Mouse (Mus musculus) heart, adult 2 months (tissue): ENCODE data around the gene Stkld1. TPM values are rescaled to one million over a fixed set of nuclear protein-coding genes. Genes with fewer than 3 reads are reported as not detected.

Experiments
- DNase-seq, 2 experiments: peaks; one replicate each; pipeline ENCODE4 v3.0.0; 2021
- H3K27ac ChIP-seq: fragments of 200-600 bp; 2 replicates; pipeline ENCODE4 v1.8.1; 2022
- H3K27me3 ChIP-seq: fragments of 200-500 bp; 2 replicates; pipeline ENCODE4 v1.6.1; 2012; ENCODE audit warnings: mild to moderate bottlenecking, low read length, inconsistent platforms, mixed read lengths; ENCODE audit not compliant: control insufficient read depth, insufficient read depth
- H3K36me3 ChIP-seq: fragments of 200-500 bp; 2 replicates; pipeline ENCODE4 v1.6.1; 2012; ENCODE audit warnings: low read length, inconsistent platforms; ENCODE audit not compliant: control insufficient read depth, insufficient read depth
- H3K4me1 ChIP-seq: fragments of 200-500 bp; 2 replicates; pipeline ENCODE4 v1.6.1; 2011; ENCODE audit warnings: low read length; ENCODE audit not compliant: control insufficient read depth, insufficient read depth
- H3K4me3 ChIP-seq: fragments of 200-600 bp; 2 replicates; pipeline ENCODE4 v1.8.1; 2022
- H3K79me2 ChIP-seq: fragments of 200-500 bp; replicated peaks from 2 replicates; pipeline ENCODE4 v1.6.1; 2012; ENCODE audit warnings: mild to moderate bottlenecking, inconsistent platforms, low read length, moderate library complexity, mixed read lengths; ENCODE audit not compliant: control insufficient read depth, insufficient read depth
- H3K9ac ChIP-seq: fragments of 200-500 bp; 2 replicates; pipeline ENCODE4 v1.6.1; 2012; ENCODE audit warnings: low read depth, mild to moderate bottlenecking, control low read depth, inconsistent platforms, low read length, mixed read lengths
- CTCF ChIP-seq: fragments of 200-600 bp; IDR thresholded peaks from 2 replicates; pipeline ENCODE4 v1.8.1; 2022; ENCODE audit warnings: antibody characterized with exemption, mild to moderate bottlenecking, moderate library complexity
- EP300 ChIP-seq: fragments of 200-500 bp; IDR thresholded peaks from 2 replicates; pipeline ENCODE4 v1.6.1; 2011; ENCODE audit warnings: low read depth, low read length, control low read depth; ENCODE audit not compliant: insufficient read depth
- POLR2A ChIP-seq: fragments of 200-500 bp; IDR thresholded peaks from 2 replicates; pipeline ENCODE4 v1.6.1; 2011; ENCODE audit warnings: mild to moderate bottlenecking, low read depth, low read length, control low read depth; ENCODE audit not compliant: insufficient read depth
- WGBS: fragments of 180-500 bp; shearing (Covaris S2); methylation state at CpG from one replicate; pipeline ENCODE4 v1.1.7; 2018; 5-methylcytosine and 5-hydroxymethylcytosine counted together
- intact Hi-C: fragments of 180-260 bp; cut with DNase I; formaldehyde crosslinking; loops from one replicate; pipeline ENCODE4 v1.15.1; 2025
- polyA plus RNA-seq: library from polyadenylated mRNA; depleted of rRNA; stranded (reverse); fragments of >200 nt; gene quantifications from 2 replicates; pipeline ENCODE4 v1.2.3, GENCODE M21; 2012
- total RNA-seq, 2 experiments: library from RNA; stranded (reverse); gene quantifications; 2 replicates each; pipeline ENCODE4 v1.2.3; 2021

The Stkld1 gene
- total and polyA plus RNA-seq, 3 experiments = not detected

DNA sequence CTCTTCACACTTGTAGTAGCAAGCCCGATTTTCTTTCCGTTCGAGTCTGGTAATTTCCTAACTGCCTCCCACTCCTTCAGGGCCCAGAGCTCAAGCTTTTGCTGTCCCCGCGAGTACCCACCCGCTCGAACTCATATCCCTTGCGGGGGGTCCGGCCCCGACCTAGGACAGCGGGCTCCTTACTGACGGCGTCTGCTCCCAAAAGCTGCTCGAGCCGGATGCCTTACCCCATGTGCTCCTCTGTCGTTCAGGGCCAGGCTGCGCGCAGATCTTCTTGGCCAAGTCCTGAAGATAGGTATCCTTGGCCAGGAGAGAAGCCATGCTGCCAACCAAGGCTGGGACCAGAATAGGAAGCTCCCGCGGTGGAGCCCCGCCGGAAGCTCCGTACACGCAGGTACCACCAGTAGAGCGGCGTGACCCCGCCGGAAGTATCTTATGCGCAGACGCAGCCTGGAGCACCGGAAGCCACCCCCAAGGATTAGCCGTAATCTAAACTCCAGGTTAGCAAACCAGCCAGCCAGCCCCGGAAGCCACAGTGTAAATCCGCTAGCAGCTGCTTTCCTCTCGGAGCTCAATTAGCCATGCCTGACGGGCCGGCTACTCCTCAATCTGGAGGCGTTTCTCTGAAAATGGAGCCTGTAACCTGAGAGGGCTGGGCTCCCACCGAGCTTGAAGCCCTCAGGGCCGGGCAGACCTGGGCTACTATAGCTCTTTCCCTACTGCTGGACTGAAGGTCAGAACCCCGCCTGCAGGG is 31.2 kb upstream of the Stkld1 start, which contains the start of gene Surf6:
Gene Surf6, minus strand, starts transcription at position 413 of the 754 bp plus-strand sequence.
- intact Hi-C loops = loop anchor here (2.0 to 10.0 kb wide), 3 partner anchors 62 to 458 kb away; partner anchors contain the start of genes Rexo4 and Sec16a
- Histone ChIP-seq H3K9ac (peak within 1 kb of the TSS; percentile 60), H3K36me3 (no peaks in the 10 kb centered on the region; the same call in 1 of the 2 replicates), H3K79me2 (no peaks in the 10 kb centered on the region), H3K4me3 (peak within 1 kb of the TSS; percentile 75), H3K27me3 (no peaks in the 10 kb centered on the region), H3K27ac (peak within 1 kb of the TSS; percentile 83), H3K4me1 (peaks cover 6% of the 10 kb centered on the region)
- under 1% methylated on average over 41 of the region's 41 CpGs for WGBS
- TF ChIP-seq CTCF = no peak
- TF ChIP-seq EP300 = peak; percentile 69
- TF ChIP-seq POLR2A = peak; percentile 61; the same call in 1 of the 2 replicates
- peak; percentile 94 to 96 for DNase-seq

DNA sequence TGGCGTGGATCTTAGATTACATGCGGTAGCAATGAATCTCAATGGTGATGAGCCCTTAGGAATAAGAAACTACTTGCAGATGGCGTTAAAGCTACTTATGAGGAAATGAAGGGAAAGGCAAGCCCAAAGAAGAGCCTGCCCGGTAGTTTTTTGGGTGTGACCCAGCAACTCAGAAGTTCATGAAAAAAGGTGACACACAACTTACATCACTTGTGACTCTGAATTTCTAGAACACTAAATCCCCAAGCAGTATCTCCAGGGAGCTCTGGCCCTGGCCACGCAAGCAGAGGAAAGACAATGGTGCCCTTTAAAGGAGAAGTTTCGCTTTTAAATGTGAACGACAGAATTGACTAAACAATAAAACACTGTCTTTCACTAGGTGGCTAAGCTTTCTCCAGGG is 30.5 kb upstream of the Stkld1 start:
- no peak for DNase-seq
- H3K27me3 ChIP-seq = no peaks in the 10 kb centered on the region
- H3K36me3 ChIP-seq = no peaks in the 10 kb centered on the region; the same call in 1 of the 2 replicates
- no peaks in the 10 kb centered on the region; the same call in 1 of the 2 replicates for H3K79me2 ChIP-seq
- intact Hi-C loops = loop anchor here (2.0 to 10.0 kb wide), 3 partner anchors 61 to 459 kb away; partner anchors contain the start of genes Rexo4 and Sec16a
- H3K27ac ChIP-seq = peak overlapping the region; percentile 83
- peak overlapping the region; percentile 60 for H3K9ac ChIP-seq
- peaks cover 6% of the 10 kb centered on the region for H3K4me1 ChIP-seq
- TF ChIP-seq CTCF = no peak
- no peak for TF ChIP-seq POLR2A
- no peak for TF ChIP-seq EP300
- H3K4me3 ChIP-seq = peak overlapping the region; percentile 75
- WGBS = 6% methylated on average over 7 of the region's 7 CpGs

DNA sequence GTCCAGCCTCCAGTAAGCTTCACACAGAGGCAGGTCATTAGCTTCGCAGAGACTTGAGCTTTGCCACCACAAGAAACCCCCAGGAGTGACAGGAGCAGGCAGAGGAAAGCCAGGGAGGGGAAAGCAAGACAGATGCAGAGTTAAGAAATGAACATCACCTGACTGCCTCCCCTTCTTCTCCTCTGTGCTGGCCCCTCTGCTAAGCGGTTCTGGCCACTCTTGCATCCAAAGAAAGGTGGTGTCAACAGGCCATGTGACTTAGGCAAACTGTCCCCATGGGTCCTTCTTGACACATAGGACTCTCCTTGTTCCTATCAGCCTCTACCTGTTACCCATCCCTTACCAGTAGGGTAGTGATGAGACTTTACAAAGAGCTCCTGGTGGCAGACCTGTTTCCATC is 27.9 kb upstream of the Stkld1 start:
- Histone ChIP-seq H3K27me3 (no peaks in the 10 kb centered on the region), H3K4me1 (peaks cover 10% of the 10 kb centered on the region), H3K4me3 (no peak overlapping the region), H3K27ac (no peak overlapping the region), H3K79me2 (peaks cover 2% of the 10 kb centered on the region; the same call in 1 of the 2 replicates), H3K9ac (no peak overlapping the region), H3K36me3 (no peaks in the 10 kb centered on the region)
- WGBS = 89% methylated on average over 2 of the region's 2 CpGs
- intact Hi-C loops = loop anchor here (10.0 kb wide), 2 partner anchors 261 to 461 kb away; partner anchors contain the start of gene Sec16a
- no peak for DNase-seq
- TF ChIP-seq POLR2A (no peak), EP300 (no peak), CTCF (no peak)

DNA sequence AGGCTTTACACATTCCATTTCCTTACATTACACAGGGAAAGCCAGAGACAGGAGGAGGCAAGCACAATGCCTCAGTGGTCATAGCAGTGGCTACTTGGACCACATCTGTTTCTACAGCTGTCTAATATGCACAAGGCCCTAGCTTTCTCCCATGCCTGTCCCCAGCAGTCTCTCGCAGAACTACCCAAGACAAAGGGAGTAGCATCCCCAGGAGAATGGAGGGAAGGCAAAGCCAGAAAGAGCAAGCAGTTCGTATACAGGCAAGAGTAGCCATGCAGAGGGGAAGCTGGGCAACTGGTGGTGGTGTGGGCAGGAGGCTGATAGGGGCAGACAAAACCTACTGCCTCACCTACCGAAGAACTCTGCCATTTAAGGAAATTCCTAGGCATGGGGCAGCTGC is 27.4 kb upstream of the Stkld1 start:
- Histone ChIP-seq H3K4me3 (no peak overlapping the region), H3K27me3 (no peaks in the 10 kb centered on the region), H3K4me1 (peaks cover 10% of the 10 kb centered on the region), H3K9ac (no peak overlapping the region), H3K79me2 (peaks cover 5% of the 10 kb centered on the region; the same call in 1 of the 2 replicates), H3K36me3 (no peaks in the 10 kb centered on the region), H3K27ac (no peak overlapping the region)
- intact Hi-C loops = loop anchor here (10.0 kb wide), 2 partner anchors 262 to 462 kb away; partner anchors contain the start of gene Sec16a
- DNase-seq = no peak
- 97% methylated on average over 3 of the region's 3 CpGs for WGBS
- TF ChIP-seq POLR2A = no peak
- no peak for TF ChIP-seq EP300
- no peak for TF ChIP-seq CTCF

DNA sequence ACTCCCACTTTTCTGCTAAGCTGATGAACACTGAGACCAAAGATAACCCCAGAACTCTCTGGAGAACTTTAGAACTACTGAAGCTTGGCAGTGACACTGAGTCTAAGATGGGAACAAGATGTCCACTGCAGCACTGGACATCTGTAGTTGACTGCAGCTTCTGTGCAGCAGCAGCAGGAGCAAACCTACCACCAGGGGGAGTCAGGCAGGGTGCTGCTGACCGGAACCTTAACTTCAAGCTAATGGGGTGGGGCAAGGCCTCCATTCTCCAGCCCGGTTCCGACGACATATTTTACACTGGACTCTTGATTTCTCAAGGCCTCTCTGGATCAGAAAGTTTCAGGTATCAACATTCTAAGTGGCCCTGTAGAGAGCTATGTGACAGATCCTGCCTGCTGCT is 26.7 kb upstream of the Stkld1 start:
- Histone ChIP-seq H3K4me3 (no peak overlapping the region), H3K36me3 (peaks cover 4% of the 10 kb centered on the region), H3K27ac (no peak overlapping the region), H3K27me3 (no peaks in the 10 kb centered on the region), H3K79me2 (peaks cover 5% of the 10 kb centered on the region), H3K9ac (no peak overlapping the region), H3K4me1 (peaks cover 12% of the 10 kb centered on the region)
- TF ChIP-seq CTCF (peak; percentile 77), EP300 (no peak)
- intact Hi-C loops = loop anchor here (10.0 kb wide), 2 partner anchors 262 to 462 kb away; partner anchors contain the start of gene Sec16a
- DNase-seq = no peak
- 29% methylated on average over 4 of the region's 4 CpGs for WGBS
